Mouse (Mus musculus) CH12.LX (cell line): ENCODE measurements at regions not wholly inside any gene's neighbourhood (a gene's known extent, or its start where the extent isn't known, plus 50 kb on each side); places are given as distances from the start of the nearest gene placed in this dataset.
A peak's percentile ranks its signal among the peaks of the same experiment; 100 is the strongest.

Experiments
- DNase-seq: peaks from one replicate; pipeline ENCODE4 v3.0.0-alpha.2; 2013; ENCODE audit errors: extremely low read depth
- H3K27ac ChIP-seq: 2 replicates; pipeline ENCODE4 v1.5.1; 2012; ENCODE audit warnings: low read depth, mild to moderate bottlenecking, control low read depth, moderate library complexity; ENCODE audit not compliant: insufficient read depth
- H3K27me3 ChIP-seq: replicated peaks from 2 replicates; pipeline ENCODE3; 2012; ENCODE audit warnings: inconsistent platforms
- H3K36me3 ChIP-seq, 2 experiments: replicated peaks in 1 of 2; 2 replicates each; pipeline versions ENCODE3 to v1.6.1; 2012; ENCODE audit warnings: inconsistent platforms in 1 of 2, low read length in 1 of 2, mild to moderate bottlenecking in 1 of 2, mixed read lengths in 1 of 2, moderate library complexity in 1 of 2; ENCODE audit not compliant: control insufficient read depth in 1 of 2, insufficient read depth in 1 of 2
- H3K4me1 ChIP-seq, 2 experiments: 2 replicates each; pipeline ENCODE4 v1.6.1; 2012; ENCODE audit warnings: inconsistent platforms in 1 of 2, moderate library complexity in 1 of 2; ENCODE audit not compliant: insufficient read depth in 2 of 2, control insufficient read depth in 1 of 2
- H3K4me2 ChIP-seq: 2 replicates; pipeline ENCODE4 v1.6.1; 2012; ENCODE audit warnings: low read depth, mild to moderate bottlenecking, control low read depth; ENCODE audit not compliant: poor library complexity, insufficient read depth, severe bottlenecking
- H3K4me3 ChIP-seq, 3 experiments: fragments of 150-350 bp in 1 of 3; sonication (generic) in 1 of 3; replicated peaks in 1 of 3; 2 replicates each; pipeline versions ENCODE3 to v1.5.1; 2011 to 2012; ENCODE audit warnings: low read depth in 2 of 3, low read length in 2 of 3, mild to moderate bottlenecking in 2 of 3, moderate library complexity in 2 of 3, control low read depth in 1 of 3, improper control_type of control experiment in 1 of 3, inconsistent platforms in 1 of 3, mixed read lengths in 1 of 3; ENCODE audit not compliant: poor library complexity in 1 of 3
- H3K79me2 ChIP-seq: replicated peaks from 2 replicates; pipeline ENCODE4 v1.6.1; 2012; ENCODE audit warnings: mild to moderate bottlenecking, moderate library complexity; ENCODE audit not compliant: control insufficient read depth, poor library complexity, insufficient read depth, severe bottlenecking; ENCODE audit errors: extremely low read depth
- H3K9ac ChIP-seq: 2 replicates; pipeline ENCODE4 v1.6.1; 2012; ENCODE audit warnings: low read depth, mild to moderate bottlenecking, control low read depth, moderate library complexity; ENCODE audit not compliant: insufficient read depth
- H3K9me3 ChIP-seq: replicated peaks from 2 replicates; pipeline ENCODE3; 2012; ENCODE audit warnings: low read length, inconsistent platforms, mixed read lengths
- BHLHE40 ChIP-seq: IDR thresholded peaks from 2 replicates; pipeline ENCODE4 v1.6.1; 2011; ENCODE audit warnings: mild to moderate bottlenecking, low read depth, low read length, improper control_type of control experiment
- CHD1 ChIP-seq: IDR thresholded peaks from 2 replicates; pipeline ENCODE4 v1.6.1; 2012; ENCODE audit warnings: low read depth, low read length, improper control_type of control experiment, inconsistent platforms
- EP300 ChIP-seq: IDR thresholded peaks from 2 replicates; pipeline ENCODE4 v1.6.1; 2011; ENCODE audit warnings: low read length, improper control_type of control experiment
- ETS1 ChIP-seq: conservative IDR thresholded peaks from 2 replicates; pipeline ENCODE4 v1.6.1; 2012; ENCODE audit warnings: low read depth, mild to moderate bottlenecking, inconsistent platforms, low read length, improper control_type of control experiment, moderate library complexity
- GABPA ChIP-seq: IDR thresholded peaks from 2 replicates; pipeline ENCODE4 v1.6.1; 2012; ENCODE audit warnings: low read depth, low read length, improper control_type of control experiment, inconsistent platforms; ENCODE audit not compliant: insufficient replicate concordance
- IRF4 ChIP-seq: IDR thresholded peaks from 2 replicates; pipeline ENCODE4 v1.6.1; 2014; ENCODE audit warnings: low read depth, mild to moderate bottlenecking, inconsistent platforms, low read length, improper control_type of control experiment
- JUN ChIP-seq: IDR thresholded peaks from 2 replicates; pipeline ENCODE4 v1.6.1; 2011; ENCODE audit warnings: low read depth, mild to moderate bottlenecking, low read length, improper control_type of control experiment, moderate library complexity; ENCODE audit not compliant: insufficient read depth
- MAFK ChIP-seq: IDR thresholded peaks from 2 replicates; pipeline ENCODE4 v1.6.1; 2011; ENCODE audit warnings: low read length, improper control_type of control experiment; ENCODE audit not compliant: insufficient replicate concordance
- MAX ChIP-seq: IDR thresholded peaks from 2 replicates; pipeline ENCODE4 v1.6.1; 2011; ENCODE audit warnings: low read length, improper control_type of control experiment
- NELFE ChIP-seq: IDR thresholded peaks from 2 replicates; pipeline ENCODE4 v1.6.1; 2011; ENCODE audit warnings: low read depth, low read length, improper control_type of control experiment
- NRF1 ChIP-seq: IDR thresholded peaks from 2 replicates; pipeline ENCODE4 v1.6.1; 2014; ENCODE audit warnings: low read depth, mild to moderate bottlenecking, inconsistent platforms, low read length, improper control_type of control experiment, moderate library complexity
- POLR2A ChIP-seq: IDR thresholded peaks from 2 replicates; pipeline ENCODE4 v1.6.1; 2011; ENCODE audit warnings: low read depth, mild to moderate bottlenecking, improper control_type of control experiment, low read length
- RCOR1 ChIP-seq: conservative IDR thresholded peaks from 2 replicates; pipeline ENCODE4 v1.6.1; 2012; ENCODE audit warnings: low read depth, mild to moderate bottlenecking, inconsistent platforms, low read length, improper control_type of control experiment
- SIN3A ChIP-seq: IDR thresholded peaks from 2 replicates; pipeline ENCODE4 v1.6.1; 2012; ENCODE audit warnings: low read length, improper control_type of control experiment, inconsistent platforms
- TBP ChIP-seq: conservative IDR thresholded peaks from 2 replicates; pipeline ENCODE4 v1.6.1; 2011; ENCODE audit warnings: low read depth, low read length, improper control_type of control experiment
- UBTF ChIP-seq: IDR thresholded peaks from 2 replicates; pipeline ENCODE4 v1.6.1; 2012; ENCODE audit warnings: low read depth, mild to moderate bottlenecking, inconsistent platforms, low read length, improper control_type of control experiment, moderate library complexity
- ZC3H11A ChIP-seq: IDR thresholded peaks from 2 replicates; pipeline ENCODE4 v1.6.1; 2012; ENCODE audit warnings: low read depth, mild to moderate bottlenecking, inconsistent platforms, low read length, improper control_type of control experiment
- ZKSCAN1 ChIP-seq: IDR thresholded peaks from 2 replicates; pipeline ENCODE4 v1.6.1; 2012; ENCODE audit warnings: low read depth, inconsistent platforms, low read length, improper control_type of control experiment, borderline replicate concordance
- ZMIZ1 ChIP-seq: IDR thresholded peaks from 2 replicates; pipeline ENCODE4 v1.6.1; 2012; ENCODE audit warnings: low read depth, mild to moderate bottlenecking, inconsistent platforms, low read length, improper control_type of control experiment
- ZNF384 ChIP-seq: IDR thresholded peaks from 2 replicates; pipeline ENCODE4 v1.6.1; 2012; ENCODE audit warnings: low read depth, low read length, improper control_type of control experiment, inconsistent platforms
- dilution Hi-C: fragments of 300-500 bp; cut with MboI; formaldehyde crosslinking; loops from 2 replicates; pipeline ENCODE4 v1.14.3; 2020; ENCODE audit warnings: low sequenced_read_pairs; ENCODE audit not compliant: extremely low pct_unique_long_range_greater_than_20kb, extremely low pct_ligation_motif_present
- in situ Hi-C: fragments of 300-500 bp; cut with MboI; formaldehyde crosslinking; loops from 3 replicates; pipeline ENCODE4 v1.14.3; 2019; ENCODE audit warnings: low sequenced_read_pairs, low pct_ligation_motif_present, low pct_unique_long_range_greater_than_20kb, mixed read lengths

DNA sequence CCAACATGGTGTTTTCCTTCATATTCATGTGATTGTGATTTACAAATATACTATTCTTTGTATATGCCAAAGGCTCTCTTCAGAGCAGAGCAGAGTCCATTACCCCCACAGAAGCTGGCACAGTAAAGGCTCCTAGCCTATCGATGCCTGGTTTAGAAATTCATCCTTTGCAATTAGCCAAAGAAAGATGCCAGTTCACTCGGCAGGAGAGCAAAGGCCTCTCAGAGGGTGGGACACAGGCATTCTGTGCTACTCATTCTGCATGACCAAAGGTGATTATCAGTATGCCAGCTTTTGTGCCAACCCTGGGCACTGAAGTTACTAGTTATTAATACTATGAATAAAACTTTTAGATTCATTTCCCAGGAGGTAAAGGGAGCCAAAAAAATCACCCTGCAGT is 324.6 kb downstream of the Osr1 start:
- in situ Hi-C loops, result no loop called here
- dilution Hi-C loops, result no loop called here

DNA sequence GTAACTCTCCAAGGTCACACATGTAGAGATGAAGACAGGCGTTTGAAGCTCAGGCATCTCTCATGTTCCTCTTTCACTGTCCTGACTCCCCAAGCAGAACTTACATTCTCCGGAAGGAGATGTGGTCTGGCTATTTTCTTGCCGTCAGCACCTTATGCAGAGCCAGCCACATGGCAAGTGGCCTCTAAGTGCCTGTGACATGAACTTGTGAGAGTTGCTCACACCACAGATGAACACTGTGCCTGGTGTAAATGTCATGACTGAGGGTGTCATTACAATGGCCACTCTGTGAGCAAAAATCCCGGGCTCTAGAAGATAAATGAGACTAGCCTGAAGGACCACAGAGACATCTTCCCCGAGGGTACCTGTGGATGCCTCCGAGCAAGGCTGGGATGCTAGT is 328.1 kb downstream of the Osr1 start:
- in situ Hi-C loops, result no loop called here
- TF ChIP-seq TBP (no peak), NRF1 (no peak), ZMIZ1 (no peak), ETS1 (no peak)
- TF ChIP-seq, all 38 proteins: peak for 0
- Histone ChIP-seq H3K27ac (no peak overlapping the region), H3K4me1 (0 out of 4 replicates have a peak, but pooled peaks cover 0 to 4% of the 10 kb centered on the region in 2 experiments), H3K4me2 (no peak overlapping the region), H3K36me3 (no peaks in the 10 kb centered on the region), H3K9ac (no peak overlapping the region), H3K9me3 (no peaks in the 10 kb centered on the region), H3K4me3 (no peak overlapping the region), H3K27me3 (no peaks in the 10 kb centered on the region), H3K79me2 (no peaks in the 10 kb centered on the region)
- peak; percentile 4 for DNase-seq
- dilution Hi-C loops, result no loop called here

More for the DNA sequence above, 324.6 kb downstream of the Osr1 start:
- 0 out of 4 replicates have a peak, but pooled peaks cover 0 to 4% of the 10 kb centered on the region in 2 experiments for H3K4me1 ChIP-seq
- no peak overlapping the region for H3K4me3 ChIP-seq
- H3K27ac ChIP-seq, result no peak overlapping the region
- H3K36me3 ChIP-seq, result no peaks in the 10 kb centered on the region
- H3K9ac ChIP-seq, result no peak overlapping the region
- H3K4me2 ChIP-seq, result no peak overlapping the region
- no peak for DNase-seq
- TF ChIP-seq JUN (no peak), UBTF (no peak), MAX (no peak), ZC3H11A (no peak), MAFK (no peak), ETS1 (no peak), POLR2A (no peak), BHLHE40 (no peak), EP300 (no peak), ZNF384 (no peak), SIN3A (no peak), RCOR1 (no peak), CHD1 (no peak), IRF4 (no peak), GABPA (no peak), ZKSCAN1 (no peak), NELFE (no peak)
- no peaks in the 10 kb centered on the region for H3K9me3 ChIP-seq
- no peaks in the 10 kb centered on the region for H3K79me2 ChIP-seq
- no peaks in the 10 kb centered on the region for H3K27me3 ChIP-seq
